Mouse (Mus musculus): ENCODE measurements around the gene Cyb5d1. TPM values are rescaled to one million over a fixed set of nuclear protein-coding genes. Genes with fewer than 3 reads are reported as not detected.
"Not testable (repeated sequence)": the region's sequence is repeated elsewhere in the genome, so short reads cannot be mapped to it uniquely, and the experiment has no call there.

The Cyb5d1 gene
- polyA plus RNA-seq (2014; fragmentation: Nextera tagmentation; extraction: Ambion mirVana), result 23.9 and 26.7 TPM in 2 replicates

- H3K4me1 ChIP-seq (replicated peaks; ENCODE audit: control insufficient read depth, insufficient read depth, low read length), result peaks cover 15% of the 10 kb centered on the region
- H3K9me3 ChIP-seq (ENCODE audit: control insufficient read depth, low read length); H3K27me3 ChIP-seq (ENCODE audit: control insufficient read depth, insufficient read depth, low read length): not testable (repeated sequence)
- H3K9ac ChIP-seq, result peak within 1 kb of the TSS; percentile 87
- H3K27ac ChIP-seq, result peak within 1 kb of the TSS; percentile 98
- ATAC-seq (ENCODE audit: low FRiP score) (peak; percentile 77), DNase-seq (ENCODE audit: low spot score) (peak; percentile 88)
- under 1% methylated on average over 19 of the region's 24 CpGs for WGBS
- H3K4me2 ChIP-seq (replicated peaks), result peak within 1 kb of the TSS; percentile 93
- H3K4me3 ChIP-seq (replicated peaks; ENCODE audit: low read length), result peak within 1 kb of the TSS; percentile 64
- peaks cover 34% of the 10 kb centered on the region for H3K36me3 ChIP-seq (replicated peaks; ENCODE audit: control insufficient read depth, insufficient read depth)
These were observed at the start of gene Cyb5d1, which contains the start of gene Naa38 for GRCm38 (mm10) chr11:69395235-69395633. Gene Cyb5d1, minus strand, starts transcription at chr11:69395631. Gene Naa38, plus strand, starts transcription at chr11:69395487.

GRCm38 (mm10) chr11:69443328-69443727 is 47.9 kb upstream of the Cyb5d1 start:
- peaks cover 4% of the 10 kb centered on the region; the same call in 1 of the 2 replicates for H3K4me1 ChIP-seq (replicated peaks; ENCODE audit: control insufficient read depth, insufficient read depth, low read length)
- no peak overlapping the region for H3K4me2 ChIP-seq (replicated peaks)
- H3K36me3 ChIP-seq (replicated peaks; ENCODE audit: control insufficient read depth, insufficient read depth), result no peaks in the 10 kb centered on the region
- no peaks in the 10 kb centered on the region for H3K9me3 ChIP-seq (ENCODE audit: control insufficient read depth, low read length)
- H3K4me3 ChIP-seq (replicated peaks; ENCODE audit: low read length), result no peak overlapping the region
- no peak overlapping the region for H3K27ac ChIP-seq
- H3K27me3 ChIP-seq (ENCODE audit: control insufficient read depth, insufficient read depth, low read length), result no peaks in the 10 kb centered on the region
- no peak overlapping the region for H3K9ac ChIP-seq
- DNase-seq (ENCODE audit: low spot score), result no peak
- WGBS, result 58% methylated on average over 5 of the region's 5 CpGs
- no peak for ATAC-seq (ENCODE audit: low FRiP score)

- 46% methylated on average over 3 of the region's 3 CpGs for WGBS
- Histone ChIP-seq H3K9me3 (ENCODE audit: control insufficient read depth, low read length) (no peaks in the 10 kb centered on the region), H3K4me3 (replicated peaks; ENCODE audit: low read length) (no peak overlapping the region), H3K4me2 (replicated peaks) (no peak overlapping the region), H3K4me1 (replicated peaks; ENCODE audit: control insufficient read depth, insufficient read depth, low read length) (no peaks in the 10 kb centered on the region), H3K36me3 (replicated peaks; ENCODE audit: control insufficient read depth, insufficient read depth) (no peaks in the 10 kb centered on the region), H3K27ac (no peak overlapping the region), H3K27me3 (ENCODE audit: control insufficient read depth, insufficient read depth, low read length) (no peaks in the 10 kb centered on the region), H3K9ac (no peak overlapping the region)
- ATAC-seq (ENCODE audit: low FRiP score) (no peak), DNase-seq (ENCODE audit: low spot score) (no peak)
These were observed 41.9 kb upstream of the Cyb5d1 start for GRCm38 (mm10) chr11:69437291-69437690.

- H3K27me3 ChIP-seq (ENCODE audit: control insufficient read depth, insufficient read depth, low read length), result no peaks in the 10 kb centered on the region
- ATAC-seq (ENCODE audit: low FRiP score), result no peak
- H3K9me3 ChIP-seq (ENCODE audit: control insufficient read depth, low read length), result no peaks in the 10 kb centered on the region
- no peak for DNase-seq (ENCODE audit: low spot score)
- no peak overlapping the region for H3K27ac ChIP-seq
- no peaks in the 10 kb centered on the region for H3K36me3 ChIP-seq (replicated peaks; ENCODE audit: control insufficient read depth, insufficient read depth)
- H3K9ac ChIP-seq, result no peak overlapping the region
- 61% methylated on average over 6 of the region's 6 CpGs for WGBS
- no peak overlapping the region for H3K4me2 ChIP-seq (replicated peaks)
- no peak overlapping the region for H3K4me3 ChIP-seq (replicated peaks; ENCODE audit: low read length)
- no peaks in the 10 kb centered on the region for H3K4me1 ChIP-seq (replicated peaks; ENCODE audit: control insufficient read depth, insufficient read depth, low read length)
These were observed 37.8 kb upstream of the Cyb5d1 start for GRCm38 (mm10) chr11:69433189-69433588.

- Histone ChIP-seq H3K4me1 (replicated peaks; ENCODE audit: control insufficient read depth, insufficient read depth, low read length) (no peaks in the 10 kb centered on the region), H3K27ac (no peak overlapping the region), H3K9me3 (ENCODE audit: control insufficient read depth, low read length) (no peaks in the 10 kb centered on the region), H3K27me3 (ENCODE audit: control insufficient read depth, insufficient read depth, low read length) (no peaks in the 10 kb centered on the region), H3K4me2 (replicated peaks) (no peak overlapping the region), H3K9ac (no peak overlapping the region), H3K36me3 (replicated peaks; ENCODE audit: control insufficient read depth, insufficient read depth) (no peaks in the 10 kb centered on the region), H3K4me3 (replicated peaks; ENCODE audit: low read length) (no peak overlapping the region)
- ATAC-seq (ENCODE audit: low FRiP score) (no peak), DNase-seq (ENCODE audit: low spot score) (no peak)
- 70% methylated on average over 11 of the region's 11 CpGs for WGBS
These were observed 37.2 kb upstream of the Cyb5d1 start for GRCm38 (mm10) chr11:69432640-69432982.

- 32% methylated on average over 11 of the region's 11 CpGs for WGBS
- Histone ChIP-seq H3K9ac (no peak overlapping the region), H3K27me3 (ENCODE audit: control insufficient read depth, insufficient read depth, low read length) (no peaks in the 10 kb centered on the region), H3K4me3 (replicated peaks; ENCODE audit: low read length) (no peak overlapping the region), H3K4me2 (replicated peaks) (no peak overlapping the region), H3K4me1 (replicated peaks; ENCODE audit: control insufficient read depth, insufficient read depth, low read length) (no peaks in the 10 kb centered on the region), H3K27ac (no peak overlapping the region), H3K36me3 (replicated peaks; ENCODE audit: control insufficient read depth, insufficient read depth) (no peaks in the 10 kb centered on the region), H3K9me3 (ENCODE audit: control insufficient read depth, low read length) (no peaks in the 10 kb centered on the region)
- peak; percentile 86 for DNase-seq (ENCODE audit: low spot score)
- ATAC-seq (ENCODE audit: low FRiP score), result peak; percentile 65; the same call in 1 of the 2 replicates
These were observed 36.6 kb upstream of the Cyb5d1 start for GRCm38 (mm10) chr11:69431829-69432639.

- no peak for ATAC-seq (ENCODE audit: low FRiP score)
- 85% methylated on average over 15 of the region's 15 CpGs for WGBS
- Histone ChIP-seq H3K4me1 (replicated peaks; ENCODE audit: control insufficient read depth, insufficient read depth, low read length) (no peaks in the 10 kb centered on the region), H3K27ac (no peak overlapping the region), H3K9ac (no peak overlapping the region), H3K27me3 (ENCODE audit: control insufficient read depth, insufficient read depth, low read length) (no peaks in the 10 kb centered on the region), H3K36me3 (replicated peaks; ENCODE audit: control insufficient read depth, insufficient read depth) (no peaks in the 10 kb centered on the region), H3K9me3 (ENCODE audit: control insufficient read depth, low read length) (no peaks in the 10 kb centered on the region), H3K4me3 (replicated peaks; ENCODE audit: low read length) (no peak overlapping the region), H3K4me2 (replicated peaks) (no peak overlapping the region)
- DNase-seq (ENCODE audit: low spot score), result no peak
These were observed 35.2 kb upstream of the Cyb5d1 start for GRCm38 (mm10) chr11:69430631-69431030.

- DNase-seq (ENCODE audit: low spot score), result no peak
- no peaks in the 10 kb centered on the region for H3K9me3 ChIP-seq (ENCODE audit: control insufficient read depth, low read length)
- no peak overlapping the region for H3K27ac ChIP-seq
- H3K4me3 ChIP-seq (replicated peaks; ENCODE audit: low read length), result no peak overlapping the region
- no peak for ATAC-seq (ENCODE audit: low FRiP score)
- H3K4me1 ChIP-seq (replicated peaks; ENCODE audit: control insufficient read depth, insufficient read depth, low read length), result no peaks in the 10 kb centered on the region
- 52% methylated on average over 2 of the region's 2 CpGs for WGBS
- H3K4me2 ChIP-seq (replicated peaks), result no peak overlapping the region
- H3K27me3 ChIP-seq (ENCODE audit: control insufficient read depth, insufficient read depth, low read length), result no peaks in the 10 kb centered on the region
- H3K36me3 ChIP-seq (replicated peaks; ENCODE audit: control insufficient read depth, insufficient read depth), result no peaks in the 10 kb centered on the region
- H3K9ac ChIP-seq, result no peak overlapping the region
These were observed 33.9 kb upstream of the Cyb5d1 start for GRCm38 (mm10) chr11:69429313-69429712.

- H3K4me3 ChIP-seq (replicated peaks; ENCODE audit: low read length), result no peak overlapping the region
- no peaks in the 10 kb centered on the region for H3K9me3 ChIP-seq (ENCODE audit: control insufficient read depth, low read length)
- H3K27me3 ChIP-seq (ENCODE audit: control insufficient read depth, insufficient read depth, low read length), result no peaks in the 10 kb centered on the region
- DNase-seq (ENCODE audit: low spot score), result no peak
- H3K4me2 ChIP-seq (replicated peaks), result no peak overlapping the region
- H3K36me3 ChIP-seq (replicated peaks; ENCODE audit: control insufficient read depth, insufficient read depth), result no peaks in the 10 kb centered on the region
- no peak overlapping the region for H3K9ac ChIP-seq
- 24% methylated on average over 4 of the region's 4 CpGs for WGBS
- no peak for ATAC-seq (ENCODE audit: low FRiP score)
- no peaks in the 10 kb centered on the region for H3K4me1 ChIP-seq (replicated peaks; ENCODE audit: control insufficient read depth, insufficient read depth, low read length)
- no peak overlapping the region for H3K27ac ChIP-seq
These were observed 33.3 kb upstream of the Cyb5d1 start for GRCm38 (mm10) chr11:69428751-69429150.

All from hindbrain, embryonic 14.5 days (tissue).